Mouse (Mus musculus) myocyte (in vitro differentiated cells): ENCODE measurements around the gene Nipal3.

Experiments used
- E2F4 ChIP-seq: IDR thresholded peaks from one replicate; pipeline ENCODE4 v1.6.1; 2011; ENCODE audit warnings: mild to moderate bottlenecking, control low read depth, moderate library complexity; ENCODE audit not compliant: insufficient read depth
- MAX ChIP-seq: IDR thresholded peaks from one replicate; pipeline ENCODE4 v1.6.1; 2011; ENCODE audit warnings: low read depth, mild to moderate bottlenecking, control low read depth
- MYOD1 ChIP-seq, 3 experiments: IDR thresholded peaks; one replicate each; pipeline ENCODE4 v1.6.1; 2011; ENCODE audit warnings: control low read depth in 2 of 3, low read depth in 2 of 3, mild to moderate bottlenecking in 2 of 3, moderate library complexity in 1 of 3; ENCODE audit not compliant: insufficient read length in 2 of 3, control insufficient read depth in 1 of 3
- TCF12 ChIP-seq: IDR thresholded peaks from one replicate; pipeline ENCODE4 v1.6.1; 2011; ENCODE audit warnings: mild to moderate bottlenecking, control low read depth; ENCODE audit not compliant: poor library complexity, insufficient read depth, severe bottlenecking

- TF ChIP-seq MAX (no peak), MYOD1 (IDR thresholded peaks at IDR 0.05; ENCODE audit: control insufficient read depth in 1 of 3, insufficient read length in 2 of 3, low read depth in 2 of 3) (no peak), E2F4 (no peak), TCF12 (no peak)
These were observed 30.2 kb upstream of the Nipal3 start for GRCm38 (mm10) chr4:135525057-135525456.
